Mouse (Mus musculus) splenic B cell, adult 2 months (primary cell): ENCODE measurements around the gene Arhgap15.

Experiments
- DNase-seq: peaks from one replicate; pipeline ENCODE4 v3.0.0-alpha.2; 2011; ENCODE audit warnings: low read depth, low spot score
- H3K27me3 ChIP-seq: 2 replicates; pipeline ENCODE4 v1.6.1; 2012; ENCODE audit warnings: mild to moderate bottlenecking, low read length, moderate library complexity, mixed read lengths; ENCODE audit not compliant: control insufficient read depth, poor library complexity, insufficient read depth, severe bottlenecking
- H3K36me3 ChIP-seq: 2 replicates; pipeline ENCODE4 v1.6.1; 2012; ENCODE audit warnings: mild to moderate bottlenecking, low read length, moderate library complexity, mixed read lengths; ENCODE audit not compliant: control insufficient read depth, poor library complexity, insufficient read depth, severe bottlenecking

The Arhgap15 gene

GRCm38 (mm10) chr2:43761735-43762134 is 13.1 kb downstream of the Arhgap15 start:
- DNase-seq: no peak
- Histone ChIP-seq H3K36me3 (0 out of 2 replicates have a peak, but pooled peaks cover 2% of the 10 kb centered on the region), H3K27me3 (no peaks in the 10 kb centered on the region)

- no peak for DNase-seq
- Histone ChIP-seq H3K36me3 (0 out of 2 replicates have a peak, but pooled peaks cover 2% of the 10 kb centered on the region), H3K27me3 (no peaks in the 10 kb centered on the region)
Measured at GRCm38 (mm10) chr2:43763279-43763678, 14.7 kb downstream of the Arhgap15 start.

GRCm38 (mm10) chr2:43764456-43764855 is 15.8 kb downstream of the Arhgap15 start:
- no peak for DNase-seq
- H3K27me3 ChIP-seq: no peaks in the 10 kb centered on the region
- H3K36me3 ChIP-seq: 0 out of 2 replicates have a peak, but pooled peaks cover 2% of the 10 kb centered on the region

- Histone ChIP-seq H3K27me3 (no peaks in the 10 kb centered on the region), H3K36me3 (0 out of 2 replicates have a peak, but pooled peaks cover 2% of the 10 kb centered on the region)
- no peak for DNase-seq
Measured at GRCm38 (mm10) chr2:43766200-43766599, 17.6 kb downstream of the Arhgap15 start.

GRCm38 (mm10) chr2:43769850-43770570 is 21.4 kb downstream of the Arhgap15 start:
- Histone ChIP-seq H3K36me3 (0 out of 2 replicates have a peak, but pooled peaks cover 2% of the 10 kb centered on the region), H3K27me3 (no peaks in the 10 kb centered on the region)
- DNase-seq: no peak

- peak; percentile 76 for DNase-seq
- H3K36me3 ChIP-seq: no peaks in the 10 kb centered on the region
- H3K27me3 ChIP-seq: no peaks in the 10 kb centered on the region
Measured at GRCm38 (mm10) chr2:43772640-43773039, 24.0 kb downstream of the Arhgap15 start.

- H3K27me3 ChIP-seq: no peaks in the 10 kb centered on the region
- no peak for DNase-seq
- peaks cover 2% of the 10 kb centered on the region for H3K36me3 ChIP-seq
Measured at GRCm38 (mm10) chr2:43782157-43782556, 33.5 kb downstream of the Arhgap15 start.

- DNase-seq: no peak
- Histone ChIP-seq H3K36me3 (peaks cover 2% of the 10 kb centered on the region), H3K27me3 (no peaks in the 10 kb centered on the region)
Measured at GRCm38 (mm10) chr2:43783759-43784735, 35.4 kb downstream of the Arhgap15 start.

GRCm38 (mm10) chr2:43786101-43786500 is 37.5 kb downstream of the Arhgap15 start:
- no peaks in the 10 kb centered on the region for H3K27me3 ChIP-seq
- DNase-seq: no peak
- peaks cover 3% of the 10 kb centered on the region for H3K36me3 ChIP-seq

- no peaks in the 10 kb centered on the region for H3K27me3 ChIP-seq
- peaks cover 3% of the 10 kb centered on the region; the same call in 1 of the 2 replicates for H3K36me3 ChIP-seq
- DNase-seq: peak; percentile 14
Measured at GRCm38 (mm10) chr2:43787141-43787540, 38.5 kb downstream of the Arhgap15 start.

GRCm38 (mm10) chr2:43788484-43788883 is 39.9 kb downstream of the Arhgap15 start:
- no peak for DNase-seq
- H3K27me3 ChIP-seq: no peaks in the 10 kb centered on the region
- H3K36me3 ChIP-seq: peaks cover 3% of the 10 kb centered on the region; the same call in 1 of the 2 replicates

- peak; percentile 9 for DNase-seq
- Histone ChIP-seq H3K36me3 (peaks cover 3% of the 10 kb centered on the region; the same call in 1 of the 2 replicates), H3K27me3 (no peaks in the 10 kb centered on the region)
Measured at GRCm38 (mm10) chr2:43790049-43790693, 41.5 kb downstream of the Arhgap15 start.

- Histone ChIP-seq H3K27me3 (no peaks in the 10 kb centered on the region), H3K36me3 (0 out of 2 replicates have a peak, but pooled peaks cover 1% of the 10 kb centered on the region)
- DNase-seq: no peak
Measured at GRCm38 (mm10) chr2:43791575-43791974, 43.0 kb downstream of the Arhgap15 start.

- Histone ChIP-seq H3K27me3 (no peaks in the 10 kb centered on the region), H3K36me3 (0 out of 2 replicates have a peak, but pooled peaks cover 1% of the 10 kb centered on the region)
- no peak for DNase-seq
Measured at GRCm38 (mm10) chr2:43793105-43793504, 44.5 kb downstream of the Arhgap15 start.
